Mouse (Mus musculus) embryonic facial prominence, embryonic 12.5 days (tissue): ENCODE measurements at regions not wholly inside any gene's neighbourhood (a gene's known extent, or its start where the extent isn't known, plus 50 kb on each side); places are given as distances from the start of the nearest gene placed in this dataset.
"Not testable (repeated sequence)": the region's sequence is repeated elsewhere in the genome, so short reads cannot be mapped to it uniquely, and the experiment has no call there.

Experiments used
- ATAC-seq: fragments of 200-750 bp; cut with Nextera tagmentation; 2 replicates; pipeline ENCODE4 v1.8.0; 2017; ENCODE audit not compliant: insufficient number of reproducible peaks, insufficient read depth, low FRiP score, low TSS enrichment
- H3K27ac ChIP-seq: fragments of 300-500 bp; sonication (generic); 2 replicates; pipeline ENCODE4 v1.5.1; 2016; ENCODE audit warnings: mild to moderate bottlenecking
- H3K27me3 ChIP-seq: fragments of 300-500 bp; sonication (generic); 2 replicates; pipeline ENCODE4 v1.6.1; 2016; ENCODE audit warnings: mild to moderate bottlenecking, moderate library complexity
- H3K36me3 ChIP-seq: fragments of 300-500 bp; sonication (generic); 2 replicates; pipeline ENCODE4 v1.6.1; 2016; ENCODE audit warnings: mild to moderate bottlenecking
- H3K4me1 ChIP-seq: fragments of 300-500 bp; sonication (generic); 2 replicates; pipeline ENCODE4 v1.6.1; 2016
- H3K4me2 ChIP-seq: fragments of 300-500 bp; sonication (generic); replicated peaks from 2 replicates; pipeline ENCODE4 v1.6.1; 2016; ENCODE audit warnings: mild to moderate bottlenecking, moderate library complexity
- H3K4me3 ChIP-seq: fragments of 300-500 bp; sonication (generic); 2 replicates; pipeline ENCODE4 v1.5.1; 2016; ENCODE audit warnings: mild to moderate bottlenecking
- H3K9ac ChIP-seq: fragments of 300-500 bp; sonication (generic); 2 replicates; pipeline ENCODE4 v1.6.1; 2016; ENCODE audit warnings: mild to moderate bottlenecking, moderate library complexity
- H3K9me3 ChIP-seq: fragments of 300-500 bp; sonication (generic); 2 replicates; pipeline ENCODE4 v1.6.1; 2016; ENCODE audit warnings: mild to moderate bottlenecking, moderate library complexity
- WGBS: fragments of 180-500 bp; shearing (Covaris S2); methylation state at CpG from one replicate; pipeline ENCODE4 v1.1.7; 2016; 5-methylcytosine and 5-hydroxymethylcytosine counted together

DNA sequence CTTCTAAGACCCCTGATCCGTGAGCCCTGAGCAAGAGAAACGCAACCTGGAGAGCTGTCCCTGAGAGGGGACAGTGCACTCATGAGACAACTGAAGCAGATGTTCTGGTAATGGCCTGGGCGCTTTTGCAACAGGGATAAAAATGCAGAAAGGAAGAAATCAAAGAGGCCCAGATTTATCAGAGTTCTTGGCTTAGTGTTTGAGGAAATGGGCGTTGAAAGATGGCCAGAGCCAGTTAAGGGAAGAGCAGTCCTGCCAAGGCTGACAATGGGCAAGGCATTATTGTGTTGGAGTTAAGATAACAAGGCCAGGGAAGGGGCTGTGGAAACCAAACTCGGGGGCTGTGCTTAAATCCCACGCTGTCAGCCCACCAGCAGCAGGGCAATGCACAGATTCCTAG lies 130.6 kb downstream of the Katnal1 start:
- Histone ChIP-seq H3K4me3 (no peak overlapping the region), H3K9ac (no peak overlapping the region), H3K4me1 (peaks cover 17% of the 10 kb centered on the region), H3K27me3 (0 out of 2 replicates have a peak, but pooled peaks cover 3% of the 10 kb centered on the region), H3K9me3 (no peaks in the 10 kb centered on the region), H3K36me3 (no peaks in the 10 kb centered on the region), H3K4me2 (no peak overlapping the region), H3K27ac (no peak overlapping the region)
- no peak for ATAC-seq
- WGBS: 66% methylated on average over 6 of the region's 6 CpGs

DNA sequence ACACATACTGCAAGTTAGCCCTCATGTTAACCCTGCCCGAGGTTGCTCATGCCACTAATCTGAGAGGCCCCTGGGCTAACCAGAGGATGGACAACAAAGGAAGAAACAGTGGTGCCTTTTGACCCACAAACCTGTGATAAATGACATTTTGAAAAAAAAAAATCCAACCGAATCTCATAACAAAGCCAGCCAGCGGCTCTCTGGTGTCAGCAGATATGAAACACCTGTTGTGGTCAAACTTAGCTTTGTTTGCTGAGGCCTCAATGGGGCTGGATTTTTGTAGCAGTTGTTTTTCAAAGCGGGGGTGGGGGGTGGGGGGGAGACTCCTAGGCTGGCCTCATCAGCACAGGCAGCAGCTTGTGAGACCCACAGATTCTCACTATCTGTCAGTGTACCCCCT lies 133.0 kb downstream of the Katnal1 start:
- Histone ChIP-seq H3K27me3 (0 out of 2 replicates have a peak, but pooled peaks cover 3% of the 10 kb centered on the region), H3K36me3 (no peaks in the 10 kb centered on the region), H3K4me1 (peaks cover 23% of the 10 kb centered on the region), H3K4me3 (no peak overlapping the region), H3K9ac (no peak overlapping the region), H3K27ac (no peak overlapping the region), H3K9me3 (no peaks in the 10 kb centered on the region), H3K4me2 (no peak overlapping the region)
- no peak for ATAC-seq
- WGBS: 26% methylated on average over 4 of the region's 4 CpGs

DNA sequence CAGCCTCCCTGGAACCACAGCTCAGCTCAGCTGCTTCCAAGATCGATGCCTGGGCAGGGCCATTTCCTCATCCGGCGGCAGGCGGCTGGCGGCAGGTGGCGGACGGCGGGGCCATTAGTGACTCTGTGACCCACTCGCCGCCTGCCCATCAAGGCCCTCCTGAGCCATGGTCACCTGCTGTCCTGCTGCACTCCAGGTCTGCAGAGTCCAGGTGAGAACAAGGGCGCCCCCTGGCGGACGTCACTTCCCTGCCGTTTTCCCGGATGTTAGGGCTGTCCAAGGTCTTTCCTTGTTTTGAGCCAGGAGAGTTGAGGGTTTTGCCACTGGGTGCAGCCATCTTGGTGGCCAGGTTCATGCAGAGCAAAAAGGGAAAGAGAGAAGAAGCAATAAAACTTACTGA lies 134.7 kb downstream of the Katnal1 start:
- Histone ChIP-seq H3K4me2 (no peak overlapping the region), H3K36me3 (no peaks in the 10 kb centered on the region), H3K4me3 (no peak overlapping the region), H3K4me1 (peaks cover 28% of the 10 kb centered on the region), H3K27me3 (0 out of 2 replicates have a peak, but pooled peaks cover 3% of the 10 kb centered on the region), H3K9me3 (no peaks in the 10 kb centered on the region), H3K9ac (no peak overlapping the region), H3K27ac (no peak overlapping the region)
- ATAC-seq: peak; percentile 31; the same call in 1 of the 2 replicates
- 46% methylated on average over 15 of the region's 15 CpGs for WGBS

GRCm38 (mm10) chr5:148792736-148793440 lies 136.2 kb downstream of the Katnal1 start:
- H3K4me1 ChIP-seq: peaks cover 29% of the 10 kb centered on the region
- 12% methylated on average over 14 of the region's 14 CpGs for WGBS
- H3K9me3 ChIP-seq: no peaks in the 10 kb centered on the region
- H3K27ac ChIP-seq: no peak overlapping the region
- no peak overlapping the region for H3K4me3 ChIP-seq
- H3K36me3 ChIP-seq: no peaks in the 10 kb centered on the region
- no peak overlapping the region for H3K9ac ChIP-seq
- H3K4me2 ChIP-seq: no peak overlapping the region
- 0 out of 2 replicates have a peak, but pooled peaks cover 3% of the 10 kb centered on the region for H3K27me3 ChIP-seq
- no peak for ATAC-seq

DNA sequence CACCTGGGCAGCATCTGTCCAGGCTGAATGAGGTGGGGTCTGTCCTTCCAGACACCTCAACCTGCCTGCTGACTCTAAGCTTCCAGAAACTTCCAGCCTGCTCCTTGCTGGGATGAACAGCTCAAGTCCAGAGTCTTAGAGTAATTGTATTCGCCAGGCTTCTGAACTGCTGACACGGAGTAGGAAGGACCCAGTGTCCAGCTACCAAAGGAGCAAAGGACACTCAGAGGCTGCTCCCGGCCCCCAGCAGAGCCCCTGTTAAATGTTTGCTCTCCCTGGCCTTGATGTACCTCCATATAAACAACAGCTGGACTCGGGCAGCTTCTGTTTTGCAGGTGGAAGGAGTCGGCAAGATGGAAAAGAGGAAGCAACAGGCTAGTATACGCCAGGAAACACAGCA lies 137.5 kb downstream of the Katnal1 start:
- H3K4me2 ChIP-seq: no peak overlapping the region
- ATAC-seq: no peak

GRCm38 (mm10) chr5:148790343-148790742 lies 138.8 kb downstream of the Katnal1 start:
- 79% methylated on average over 6 of the region's 6 CpGs for WGBS
- not testable (repeated sequence) for H3K36me3 ChIP-seq, H3K9me3 ChIP-seq, ATAC-seq, H3K4me3 ChIP-seq, H3K27me3 ChIP-seq, H3K27ac ChIP-seq, H3K4me2 ChIP-seq, H3K9ac ChIP-seq
- H3K4me1 ChIP-seq: peaks cover 28% of the 10 kb centered on the region

More for the DNA sequence above, 137.5 kb downstream of the Katnal1 start:
- Histone ChIP-seq H3K4me1 (peaks cover 36% of the 10 kb centered on the region), H3K9ac (no peak overlapping the region), H3K27me3 (no peaks in the 10 kb centered on the region), H3K36me3 (no peaks in the 10 kb centered on the region), H3K9me3 (no peaks in the 10 kb centered on the region), H3K27ac (no peak overlapping the region), H3K4me3 (no peak overlapping the region)
- 68% methylated on average over 6 of the region's 6 CpGs for WGBS

DNA sequence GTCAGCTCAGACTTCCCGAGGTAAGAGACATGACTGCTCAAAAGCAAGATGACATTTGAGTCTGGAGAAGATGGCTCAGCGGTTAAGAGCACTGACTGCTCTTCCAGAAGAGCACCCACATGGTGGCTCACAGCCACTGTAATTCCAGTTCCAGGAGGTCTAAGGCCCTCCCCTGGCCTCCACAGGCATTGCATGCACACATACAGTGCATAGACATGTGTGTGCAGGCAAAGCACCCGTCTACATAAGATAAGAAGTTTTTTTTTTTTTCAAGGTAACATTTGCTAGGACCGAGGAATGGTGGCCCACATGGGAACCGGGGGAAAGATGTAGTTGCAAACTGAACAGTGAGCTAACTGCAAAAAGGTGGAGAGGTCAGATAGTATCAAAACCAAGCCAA lies 139.3 kb downstream of the Katnal1 start:
- H3K4me1 ChIP-seq: peaks cover 28% of the 10 kb centered on the region
- H3K27me3 ChIP-seq: no peaks in the 10 kb centered on the region
- no peaks in the 10 kb centered on the region for H3K9me3 ChIP-seq
- peak overlapping the region; percentile 31; the same call in 1 of the 2 replicates for H3K27ac ChIP-seq
- H3K9ac ChIP-seq: no peak overlapping the region
- no peak overlapping the region for H3K4me3 ChIP-seq
- 73% methylated on average over 5 of the region's 5 CpGs for WGBS
- ATAC-seq: no peak
- no peaks in the 10 kb centered on the region for H3K36me3 ChIP-seq
- H3K4me2 ChIP-seq: no peak overlapping the region

DNA sequence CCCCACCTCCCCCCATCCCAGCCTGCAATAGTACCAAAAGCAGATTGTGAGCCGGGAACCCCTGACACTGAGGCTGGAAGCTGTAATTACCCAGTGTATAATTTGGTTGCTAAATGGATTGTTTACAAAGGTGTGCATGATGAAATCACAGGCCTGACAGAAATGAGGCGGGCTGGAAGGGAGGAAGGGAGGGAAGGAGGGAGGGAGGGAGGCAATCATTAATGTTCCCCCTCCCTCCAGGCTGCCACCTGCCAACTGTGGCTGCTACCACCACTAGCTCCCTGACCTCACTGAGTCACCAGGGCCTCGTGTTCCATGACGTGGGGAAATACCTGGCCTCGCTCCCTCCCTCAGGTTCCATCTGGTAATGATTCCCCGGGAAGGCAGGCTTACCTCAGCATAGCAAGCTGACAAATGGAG lies 140.0 kb downstream of the Katnal1 start:
- no peaks in the 10 kb centered on the region for H3K27me3 ChIP-seq
- H3K27ac ChIP-seq: peak overlapping the region; percentile 31; the same call in 1 of the 2 replicates
- 17% methylated on average over 6 of the region's 6 CpGs for WGBS
- H3K4me1 ChIP-seq: peaks cover 28% of the 10 kb centered on the region
- no peak for ATAC-seq
- no peaks in the 10 kb centered on the region for H3K9me3 ChIP-seq
- no peak overlapping the region for H3K4me3 ChIP-seq
- H3K36me3 ChIP-seq: no peaks in the 10 kb centered on the region
- no peak overlapping the region for H3K4me2 ChIP-seq
- H3K9ac ChIP-seq: no peak overlapping the region

- H3K4me3 ChIP-seq: no peak overlapping the region
- peaks cover 28% of the 10 kb centered on the region for H3K4me1 ChIP-seq
- no peak for ATAC-seq
- no peak overlapping the region for H3K9ac ChIP-seq
- H3K36me3 ChIP-seq: no peaks in the 10 kb centered on the region
- H3K4me2 ChIP-seq: no peak overlapping the region
- 84% methylated on average over 8 of the region's 8 CpGs for WGBS
- H3K27me3 ChIP-seq: no peaks in the 10 kb centered on the region
- no peak overlapping the region for H3K27ac ChIP-seq
- no peaks in the 10 kb centered on the region for H3K9me3 ChIP-seq
These were observed 140.4 kb downstream of the Katnal1 start for GRCm38 (mm10) chr5:148788690-148789089.

DNA sequence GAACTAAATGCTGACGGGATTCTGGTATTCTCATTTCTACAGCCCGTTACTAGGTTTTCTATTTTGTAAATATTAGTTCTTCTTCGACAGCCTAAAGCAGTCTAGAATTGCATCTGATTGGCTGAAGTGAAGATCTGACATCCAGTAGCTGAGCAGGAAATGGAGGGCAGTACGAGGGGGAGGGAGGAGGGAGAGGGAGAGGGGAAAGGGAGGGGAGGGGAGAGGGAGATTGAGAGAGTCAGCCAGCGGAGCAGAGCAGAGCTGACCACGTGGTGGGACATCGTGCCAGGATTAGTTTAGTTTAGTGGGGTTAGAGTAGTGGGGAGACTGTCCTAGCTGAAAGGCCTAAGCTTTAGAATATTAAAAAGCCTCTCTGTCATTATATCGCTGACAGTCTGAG lies 141.8 kb downstream of the Katnal1 start:
- WGBS: 24% methylated on average over 8 of the region's 8 CpGs
- H3K4me2 ChIP-seq: no peak overlapping the region
- no peaks in the 10 kb centered on the region for H3K27me3 ChIP-seq
- ATAC-seq: no peak
- no peak overlapping the region for H3K4me3 ChIP-seq
- no peaks in the 10 kb centered on the region for H3K36me3 ChIP-seq
- H3K9ac ChIP-seq: no peak overlapping the region
- no peak overlapping the region for H3K27ac ChIP-seq
- peaks cover 21% of the 10 kb centered on the region for H3K4me1 ChIP-seq
- H3K9me3 ChIP-seq: no peaks in the 10 kb centered on the region

DNA sequence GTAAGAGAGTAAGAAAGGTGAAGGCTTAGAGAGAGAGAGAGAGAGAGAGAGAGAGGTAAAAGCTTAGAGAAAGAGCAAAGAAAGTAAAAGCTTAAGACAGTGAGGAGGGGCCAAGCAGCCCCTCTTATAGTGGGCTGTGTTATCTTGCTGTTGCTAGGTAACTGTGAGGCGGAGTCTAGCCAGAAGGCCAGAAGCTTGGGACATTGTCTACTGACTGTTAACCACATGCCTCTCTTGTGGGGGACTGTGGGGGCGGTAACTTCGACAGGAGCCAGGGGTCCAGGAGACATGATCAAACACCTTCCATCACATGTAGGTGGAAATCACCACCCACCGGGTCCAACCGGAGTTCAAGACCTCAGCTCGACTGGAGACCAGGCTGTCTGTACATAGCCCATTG lies 148.0 kb downstream of the Katnal1 start:
- not testable (repeated sequence) for H3K4me1 ChIP-seq, H3K36me3 ChIP-seq, H3K9me3 ChIP-seq, H3K9ac ChIP-seq, H3K4me2 ChIP-seq, H3K27ac ChIP-seq, H3K27me3 ChIP-seq, ATAC-seq, H3K4me3 ChIP-seq
- WGBS: 72% methylated on average over 6 of the region's 6 CpGs

- no peaks in the 10 kb centered on the region; the same call in 1 of the 2 replicates for H3K9me3 ChIP-seq
- no peak overlapping the region for H3K9ac ChIP-seq
- no peaks in the 10 kb centered on the region for H3K36me3 ChIP-seq
- H3K4me2 ChIP-seq: no peak overlapping the region
- H3K4me3 ChIP-seq: no peak overlapping the region
- H3K4me1 ChIP-seq: peaks cover 4% of the 10 kb centered on the region; the same call in 1 of the 2 replicates
- no peak for ATAC-seq
- H3K27me3 ChIP-seq: no peaks in the 10 kb centered on the region
- 86% methylated on average over 20 of the region's 20 CpGs for WGBS
- no peak overlapping the region for H3K27ac ChIP-seq
These were observed 152.1 kb downstream of the Katnal1 start for GRCm38 (mm10) chr5:148776796-148777659.
